Mouse (Mus musculus) yolk sac, embryonic 10.5 days (tissue): ENCODE data around the gene Csnk1g2.

Experiments
- DNase-seq: peaks from one replicate; pipeline ENCODE4 v3.0.0-alpha.2; 2017; ENCODE audit warnings: low spot score

Csnk1g2 gene

GRCm38 (mm10) chr10:80665459-80665858 lies 42.8 kb downstream of the Csnk1g2 start:
- DNase-seq, result no peak

DNA sequence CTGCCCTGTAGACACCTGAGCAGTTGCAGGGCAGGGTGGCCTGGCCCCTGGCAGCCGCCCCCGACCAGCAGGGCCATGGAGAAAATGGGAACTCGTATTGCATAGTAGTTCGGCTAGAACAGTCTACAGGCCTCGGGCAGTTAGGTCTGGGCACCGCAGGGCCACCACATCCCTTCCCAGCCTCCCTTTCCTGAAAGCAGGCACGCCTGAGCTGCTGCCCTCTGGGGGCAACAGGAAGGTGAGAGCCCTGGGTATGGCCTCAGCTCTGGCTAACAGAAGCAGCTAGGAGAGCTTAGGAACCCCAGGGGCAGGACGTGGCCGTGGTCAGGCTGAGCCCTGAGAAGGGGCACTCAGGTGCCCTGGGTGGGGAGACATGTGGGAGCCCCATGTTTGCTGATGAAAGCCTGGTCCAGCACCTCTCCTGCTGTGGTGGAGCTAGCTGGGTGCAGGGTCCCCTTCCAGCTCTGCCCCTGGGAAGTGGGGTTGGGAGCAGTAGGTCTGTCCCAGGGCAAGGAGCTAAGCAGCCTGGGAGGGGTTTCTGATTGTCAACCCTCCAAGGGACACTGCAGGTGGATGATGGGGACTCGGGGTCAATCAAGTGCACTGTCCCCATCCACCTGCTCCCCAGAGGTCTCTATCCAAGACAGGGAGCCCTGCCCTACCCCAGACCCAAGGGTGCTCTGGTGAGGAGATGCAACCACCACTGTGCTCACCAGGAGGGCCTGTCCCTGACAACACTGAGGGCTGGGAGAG lies 43.5 kb downstream of the Csnk1g2 start:
- DNase-seq, result no peak

GRCm38 (mm10) chr10:80666837-80667412 lies 44.3 kb downstream of the Csnk1g2 start:
- DNase-seq, result no peak

- DNase-seq, result no peak
Observed at GRCm38 (mm10) chr10:80668614-80669013, 46.0 kb downstream of the Csnk1g2 start.

- DNase-seq, result no peak
Observed at GRCm38 (mm10) chr10:80669018-80669417, 46.4 kb downstream of the Csnk1g2 start.

GRCm38 (mm10) chr10:80669737-80670485 lies 47.3 kb downstream of the Csnk1g2 start:
- no peak for DNase-seq

DNA sequence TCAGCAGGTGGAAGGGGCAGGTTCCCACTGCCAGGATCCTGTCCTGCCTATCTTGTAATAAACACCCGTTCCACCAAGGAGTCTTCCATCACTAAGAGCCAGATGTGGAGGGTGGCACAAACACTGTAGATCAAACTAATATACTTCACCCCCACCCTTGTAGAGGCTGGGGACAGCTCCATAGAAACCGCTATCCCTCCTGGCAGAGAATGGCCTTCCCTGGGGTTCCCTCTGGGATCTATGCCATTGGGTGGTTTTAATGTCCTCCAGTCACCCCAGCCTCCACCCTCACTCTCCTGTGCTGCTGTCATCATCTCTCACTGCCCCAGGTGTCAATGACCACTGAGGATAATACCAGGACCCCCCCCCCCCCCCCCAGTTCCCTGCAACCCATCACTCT lies 47.9 kb downstream of the Csnk1g2 start:
- DNase-seq, result no peak

- DNase-seq, result no peak
Observed at GRCm38 (mm10) chr10:80671251-80671650, 48.6 kb downstream of the Csnk1g2 start.

GRCm38 (mm10) chr10:80671936-80672690 lies 49.5 kb downstream of the Csnk1g2 start:
- no peak for DNase-seq

- DNase-seq, result no peak
Observed at GRCm38 (mm10) chr10:80673690-80674089, 51.1 kb downstream of the Csnk1g2 start.

- no peak for DNase-seq
Observed at GRCm38 (mm10) chr10:80674161-80674711, 51.6 kb downstream of the Csnk1g2 start.

DNA sequence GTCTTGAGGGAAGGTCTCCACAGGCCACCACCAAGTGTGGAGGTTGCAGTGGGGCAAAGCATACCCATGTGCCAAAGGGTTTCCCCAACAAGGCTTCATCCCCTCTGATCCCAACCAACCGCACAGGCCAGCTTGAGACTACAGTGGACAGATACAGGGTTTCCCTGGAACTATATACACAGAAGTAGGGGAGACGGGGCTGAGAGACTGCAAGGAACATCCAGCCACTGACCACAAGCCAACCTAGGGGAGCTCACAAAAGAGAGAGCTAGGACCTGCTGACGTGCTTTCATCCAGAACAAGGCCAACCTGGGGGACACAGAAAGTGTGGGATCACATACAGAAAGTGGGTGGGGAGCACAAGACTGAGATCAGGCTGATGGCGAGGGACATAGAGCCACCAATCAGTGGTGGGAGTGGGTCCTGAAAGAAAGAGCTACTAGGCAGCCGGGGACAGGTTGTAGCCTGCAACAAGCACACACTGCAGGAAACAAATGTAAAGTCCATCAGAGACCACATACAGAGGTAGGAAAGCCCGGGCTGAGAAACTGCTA lies 52.3 kb downstream of the Csnk1g2 start:
- no peak for DNase-seq

DNA sequence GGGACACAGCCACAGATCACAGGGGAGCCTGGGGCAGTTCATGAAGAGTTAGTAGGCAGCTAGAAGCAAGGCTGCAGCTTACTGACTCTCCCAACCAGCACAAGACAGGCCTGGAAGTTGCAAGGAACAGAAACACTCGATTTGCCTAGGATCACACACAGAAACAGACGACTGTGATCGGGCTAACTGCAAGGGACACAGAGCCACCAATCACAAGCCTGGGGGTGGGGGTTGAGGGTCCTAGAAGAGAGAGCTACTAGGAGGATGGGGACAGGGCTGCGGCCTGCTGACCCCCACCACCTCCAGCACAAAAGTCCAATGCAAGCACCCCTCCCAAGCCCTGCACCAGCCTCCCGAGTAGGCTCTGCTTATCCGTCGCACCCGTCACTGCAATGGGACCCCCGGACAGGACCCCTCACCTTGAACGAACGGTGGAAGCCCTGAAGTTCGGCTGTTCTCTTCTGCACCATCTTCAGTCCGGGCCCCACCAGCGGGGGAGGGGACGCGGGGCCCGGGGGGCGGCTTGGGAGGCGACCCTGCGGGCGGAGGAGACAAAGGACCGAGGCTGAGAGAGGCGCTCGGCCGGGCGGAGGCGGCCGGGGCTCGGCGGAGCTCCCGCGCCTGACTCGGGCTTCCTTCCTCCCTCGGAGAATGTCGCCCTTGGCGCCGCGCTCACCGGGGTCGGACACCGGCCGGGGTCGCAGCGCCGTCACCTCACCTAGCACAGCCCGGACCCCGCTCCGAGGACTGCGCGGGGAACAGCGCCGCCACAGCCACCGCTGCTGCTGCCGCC lies 53.0 kb downstream of the Csnk1g2 start:
- no peak for DNase-seq

GRCm38 (mm10) chr10:80676198-80676928 lies 53.7 kb downstream of the Csnk1g2 start:
- peak; percentile 100 for DNase-seq

- DNase-seq, result no peak
Observed at GRCm38 (mm10) chr10:80677128-80677875, 54.7 kb downstream of the Csnk1g2 start.

GRCm38 (mm10) chr10:80677942-80678436 lies 55.4 kb downstream of the Csnk1g2 start, which contains the start of gene Mknk2:
Gene Mknk2, minus strand, starts transcription at chr10:80678112.
- DNase-seq, result peak; percentile 42

- no peak for DNase-seq
Observed at GRCm38 (mm10) chr10:80678601-80679377, 56.2 kb downstream of the Csnk1g2 start.

DNA sequence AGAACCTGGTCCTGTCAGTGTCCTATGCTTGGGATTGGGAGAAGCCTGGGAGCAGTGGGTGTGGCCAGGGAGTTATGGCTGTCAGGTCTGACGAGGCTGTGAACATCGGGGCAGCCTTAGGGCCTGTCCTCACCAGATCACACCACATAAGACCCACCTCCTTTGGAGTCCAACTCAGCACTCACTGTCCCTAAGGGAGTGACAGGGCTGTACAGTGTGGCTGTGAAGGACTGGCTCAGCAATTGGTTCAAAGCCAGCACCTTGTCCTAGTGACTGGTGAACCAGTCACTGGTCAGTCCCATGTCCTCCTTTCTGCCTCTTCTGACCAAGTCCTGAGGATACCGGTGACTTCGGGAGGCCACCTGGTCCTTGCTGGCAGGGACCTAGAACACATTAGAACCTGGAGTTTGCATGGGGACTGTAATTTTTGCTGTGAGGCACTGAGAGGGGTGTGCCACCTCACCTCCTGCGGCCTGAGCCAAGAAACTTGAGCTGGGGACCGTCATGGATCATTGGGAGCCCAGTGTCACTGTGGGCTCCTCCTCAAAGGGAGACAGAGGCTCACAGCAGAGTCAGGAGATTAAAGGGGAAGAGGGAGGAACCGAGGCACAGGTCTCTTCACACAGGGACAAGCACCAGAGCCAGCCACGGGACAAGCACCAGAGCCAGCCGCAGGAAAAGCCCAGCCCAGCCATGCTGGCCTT lies 57.1 kb downstream of the Csnk1g2 start:
- no peak for DNase-seq
